Mouse (Mus musculus) adrenal gland, postnatal 10 days (tissue): Measurements from ENCODE around the gene Lrcol1. TPM values are rescaled to one million over a fixed set of nuclear protein-coding genes. Genes with fewer than 3 reads are reported as not detected.

Source experiments
- DNase-seq: peaks from one replicate; pipeline ENCODE4 v3.0.0; 2021; ENCODE audit warnings: mixed read lengths
- total RNA-seq, 2 experiments: library from RNA; stranded (reverse); gene quantifications; 2 replicates each; pipeline ENCODE4 v1.2.3; 2021

Lrcol1 gene
- total RNA-seq, 2 experiments from 2014 or later: not detected

- DNase-seq: peak; percentile 90
Measured at GRCm38 (mm10) chr5:110386371-110387330, 42.1 kb downstream of the Lrcol1 start.

- no peak for DNase-seq
Measured at GRCm38 (mm10) chr5:110387332-110387731, 42.8 kb downstream of the Lrcol1 start.

DNA sequence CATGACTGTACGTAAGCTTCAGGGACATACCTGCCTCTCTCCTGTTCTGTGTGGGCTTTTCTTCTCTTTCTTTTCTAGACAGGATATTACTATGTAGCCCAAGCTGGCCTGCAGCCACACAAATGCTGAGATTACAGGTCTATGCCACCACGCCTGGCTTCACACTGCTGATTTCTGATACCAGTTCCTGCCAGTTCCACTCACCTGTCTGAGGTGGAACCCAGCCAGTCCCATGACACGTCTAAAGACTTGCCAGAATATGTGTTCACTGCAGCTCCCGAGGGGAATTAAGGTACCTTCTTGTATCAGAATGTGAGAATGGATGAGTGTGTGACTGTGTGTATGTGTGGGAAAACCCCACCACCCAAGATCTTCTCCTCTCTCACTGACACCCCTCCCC is 46.1 kb downstream of the Lrcol1 start:
- DNase-seq: no peak

DNA sequence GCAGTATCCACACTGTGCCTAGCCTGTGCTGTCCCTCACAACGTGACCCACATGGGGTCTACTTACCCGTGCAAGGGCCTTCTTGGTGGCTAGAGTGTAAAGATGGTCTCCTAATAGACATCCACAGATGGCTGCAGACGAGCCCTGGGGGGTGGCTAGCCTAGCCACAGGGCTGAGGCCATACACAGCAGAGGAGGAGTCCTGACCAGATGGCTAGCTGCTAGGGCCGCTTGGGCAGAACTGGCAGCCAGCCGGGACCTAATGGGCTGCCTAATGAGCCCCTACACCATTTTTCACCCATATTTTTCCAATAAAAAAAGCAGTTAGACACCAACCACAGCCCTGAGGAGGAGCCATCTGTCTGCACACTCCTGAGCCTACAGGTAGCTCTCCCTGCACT is 48.2 kb downstream of the Lrcol1 start:
- DNase-seq: no peak

DNA sequence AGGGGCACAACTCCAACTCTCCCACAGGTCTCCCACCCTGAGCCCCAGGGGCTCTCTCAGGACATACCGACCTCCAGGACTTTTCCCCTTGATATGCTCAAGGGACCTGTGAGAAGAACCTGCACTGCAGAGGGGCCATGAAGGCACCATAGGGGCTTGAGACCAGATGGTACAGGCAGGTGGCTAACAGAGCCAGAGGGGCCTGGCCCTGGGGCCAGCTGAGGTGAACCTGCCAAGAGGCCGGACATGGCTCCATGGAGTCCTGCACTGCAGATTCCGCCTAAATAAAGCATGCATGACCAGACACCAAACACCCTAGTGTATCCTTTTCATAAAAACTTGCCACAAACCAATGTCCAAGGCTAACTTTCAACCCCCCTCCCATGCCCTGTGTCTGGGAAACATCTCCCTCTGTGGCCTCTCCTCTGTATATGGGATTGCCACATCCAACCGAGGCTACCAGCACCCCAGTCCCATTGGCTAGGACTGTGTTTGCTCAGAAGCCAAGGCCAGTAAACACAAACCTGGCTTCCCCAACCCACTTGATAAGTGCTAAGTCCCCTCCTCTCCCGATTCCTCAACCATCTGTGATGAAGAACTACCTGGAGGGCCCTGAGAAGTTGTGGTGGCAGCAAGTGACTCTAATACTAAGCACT is 50.6 kb downstream of the Lrcol1 start:
- DNase-seq: no peak

DNA sequence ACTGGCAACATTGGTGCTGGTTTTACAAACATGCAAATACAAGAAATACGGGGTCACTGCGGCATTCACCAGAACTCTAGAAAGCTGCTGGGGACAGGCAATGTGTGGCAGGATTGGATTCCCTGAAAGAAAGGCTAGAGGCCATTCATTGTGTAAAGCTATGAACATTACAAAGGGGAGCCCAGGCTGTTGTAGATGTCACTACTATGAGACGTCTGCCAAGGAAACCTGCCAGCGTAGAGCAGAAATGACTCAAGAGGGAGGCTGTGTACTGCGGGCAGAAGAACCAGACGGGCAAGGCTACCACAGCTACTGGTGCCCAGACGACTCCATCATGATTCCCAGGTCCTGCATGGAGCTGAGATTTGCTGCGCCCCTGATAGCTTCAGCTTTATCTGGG is 56.6 kb downstream of the Lrcol1 start:
- no peak for DNase-seq

GRCm38 (mm10) chr5:110402557-110402956 is 58.0 kb downstream of the Lrcol1 start:
- no peak for DNase-seq

GRCm38 (mm10) chr5:110403931-110404330 is 59.4 kb downstream of the Lrcol1 start:
- peak; percentile 40 for DNase-seq

Other genes starting within 250 kb of the Lrcol1 start
- under 1 TPM; 0.18 to 0.42 TPM for gene Plcxd1, start 244.8 kb upstream of the Lrcol1 start, total RNA-seq
- gene Gtpbp6, start 236.5 kb upstream of the Lrcol1 start, total RNA-seq: 10 to 100 TPM; 44.4 to 54.2 TPM
- gene Zfp605, start 234.6 kb upstream of the Lrcol1 start, total RNA-seq: 1 to 10 TPM; 3.8 to 5.1 TPM
- gene Chfr, start 208.9 kb upstream of the Lrcol1 start, total RNA-seq: 10 to 100 TPM; 34.3 to 44.4 TPM
- 10 to 100 TPM; 31.6 to 37.8 TPM for gene Golga3, start 168.0 kb upstream of the Lrcol1 start, total RNA-seq
- 10 to 100 TPM; 37.1 to 40.6 TPM for gene Ankle2, start 113.7 kb upstream of the Lrcol1 start, total RNA-seq
- gene Pgam5, start 74.8 kb upstream of the Lrcol1 start, total RNA-seq: 10 to 100 TPM; 41.4 to 42.7 TPM
- gene Pxmp2, start 58.5 kb upstream of the Lrcol1 start, total RNA-seq: 10 to 100 TPM; 26.8 to 46.1 TPM
- 10 to 100 TPM in 1 of 2 experiments, 1 to 10 TPM in 1; 7.6 to 12.0 TPM for gene Pole, start 58.4 kb upstream of the Lrcol1 start, total RNA-seq
- gene P2rx2, start 1.5 kb upstream of the Lrcol1 start, total RNA-seq: under 1 TPM; 0.63 to 0.97 TPM
- 10 to 100 TPM; 54.5 to 63.6 TPM for gene Fbrsl1, start 103.8 kb downstream of the Lrcol1 start, total RNA-seq
- under 1 TPM; 0.27 to 0.30 TPM for gene Galnt9, start 199.6 kb downstream of the Lrcol1 start, total RNA-seq